Mouse (Mus musculus) C2C12 (cell line): Measurements from ENCODE around the gene Cntnap2.

Experiments
- CEBPB ChIP-seq: IDR thresholded peaks from one replicate; pipeline ENCODE4 v1.6.1; 2011; ENCODE audit warnings: low read depth, mild to moderate bottlenecking, control low read depth, moderate library complexity
- CTCF ChIP-seq: IDR thresholded peaks from one replicate; pipeline ENCODE4 v1.5.1; 2011; ENCODE audit not compliant: control insufficient read depth, insufficient read depth, insufficient read length
- MAX ChIP-seq: IDR thresholded peaks from one replicate; pipeline ENCODE4 v1.6.1; 2011; ENCODE audit warnings: mild to moderate bottlenecking, control low read depth
- USF1 ChIP-seq: IDR thresholded peaks from one replicate; pipeline ENCODE4 v1.6.1; 2011; ENCODE audit warnings: low read depth, mild to moderate bottlenecking, control low read depth, moderate library complexity

DNA sequence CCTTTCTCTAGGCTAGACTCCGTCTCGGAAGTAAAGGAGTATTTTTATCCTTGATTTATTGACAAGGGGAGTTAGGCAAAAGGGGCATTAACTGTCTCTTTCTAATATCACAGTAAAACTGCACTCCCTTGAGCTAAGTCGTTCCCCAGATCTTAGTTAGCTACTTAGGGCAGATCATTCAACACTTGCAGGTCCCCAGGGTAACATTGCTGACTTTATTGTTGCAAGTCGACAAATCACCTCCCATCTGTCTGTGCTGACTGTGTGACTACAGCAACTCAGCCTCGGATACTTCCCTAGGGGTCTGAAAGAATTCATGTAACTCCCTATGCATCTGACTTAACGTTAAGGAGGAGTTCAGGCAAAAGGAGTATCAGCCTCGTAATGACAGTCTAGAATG lies 1865.6 kb downstream of the Cntnap2 start:
- no peak for TF ChIP-seq USF1
- no peak for TF ChIP-seq CTCF
- no peak for TF ChIP-seq MAX
- no peak for TF ChIP-seq CEBPB
